Mouse (Mus musculus): Measurements from ENCODE around the gene Sucla2.

The Sucla2 gene

DNA sequence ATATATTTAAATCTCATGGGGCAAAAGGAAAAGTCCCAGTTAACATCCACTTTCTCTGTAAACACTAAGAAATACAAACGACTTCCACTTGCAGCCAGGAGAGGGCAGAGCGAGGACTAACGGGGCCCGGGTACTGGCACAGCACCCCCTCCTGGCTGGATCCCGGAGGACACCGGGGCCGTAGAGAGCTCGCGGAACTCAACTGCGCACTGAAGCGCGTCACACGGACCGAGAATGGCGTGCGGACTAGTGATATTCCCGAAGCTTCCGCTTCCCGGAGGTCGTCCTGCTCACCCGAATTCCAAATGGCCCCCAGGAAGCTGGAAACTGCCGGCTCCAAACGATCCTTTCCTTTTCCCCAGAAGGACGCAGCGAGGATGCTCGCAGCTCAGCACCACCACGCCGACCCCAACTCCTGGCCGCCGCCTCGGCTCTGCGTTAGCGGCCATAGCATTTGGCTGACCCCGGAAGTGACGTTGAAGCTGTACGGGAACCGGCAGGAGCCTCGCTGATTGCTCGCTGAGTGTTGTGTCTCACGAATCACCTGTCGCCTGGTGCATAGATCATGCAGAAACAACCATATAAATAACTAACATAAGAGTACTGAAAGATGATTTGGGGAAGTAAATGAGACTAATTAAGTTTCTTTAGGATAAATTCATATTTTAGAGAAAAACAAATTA, at the start of gene Sucla2:
Gene Sucla2, plus strand, starts transcription at position 554 of the 683 bp plus-strand sequence.
- DNase-seq, result peak; percentile 97

DNA sequence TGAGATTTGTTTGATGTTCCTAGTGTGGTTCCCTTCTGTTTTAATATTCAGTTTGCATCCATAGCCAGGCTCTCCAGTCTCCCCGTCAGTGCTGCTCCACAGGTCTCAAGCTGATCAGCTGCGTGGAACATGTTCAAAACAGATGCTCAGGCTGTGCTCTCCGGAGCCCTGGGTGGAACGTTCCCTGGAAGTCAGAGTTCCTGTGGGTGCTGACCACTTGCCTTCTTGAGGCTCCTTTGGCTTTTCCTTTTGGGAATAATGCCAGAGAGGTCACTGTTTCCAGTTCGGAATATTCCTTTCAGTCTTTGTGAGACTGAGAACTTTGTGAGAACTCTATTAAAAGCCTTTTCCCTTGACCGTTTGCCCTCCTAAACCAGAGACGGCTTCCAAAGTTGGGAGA, 49.6 kb upstream of the Sucla2 start:
- peak; percentile 43 for DNase-seq

GRCm38 (mm10) chr14:73476361-73476934, 48.7 kb upstream of the Sucla2 start:
- no peak for DNase-seq

GRCm38 (mm10) chr14:73477077-73477476, 48.0 kb upstream of the Sucla2 start:
- DNase-seq, result no peak

- no peak for DNase-seq
These were observed 46.8 kb upstream of the Sucla2 start for GRCm38 (mm10) chr14:73478321-73478720.

- DNase-seq, result no peak
These were observed 45.3 kb upstream of the Sucla2 start for GRCm38 (mm10) chr14:73479771-73480170.

- DNase-seq, result no peak
These were observed 41.4 kb upstream of the Sucla2 start for GRCm38 (mm10) chr14:73483516-73484229.

GRCm38 (mm10) chr14:73484366-73485110, 40.6 kb upstream of the Sucla2 start:
- no peak for DNase-seq

DNA sequence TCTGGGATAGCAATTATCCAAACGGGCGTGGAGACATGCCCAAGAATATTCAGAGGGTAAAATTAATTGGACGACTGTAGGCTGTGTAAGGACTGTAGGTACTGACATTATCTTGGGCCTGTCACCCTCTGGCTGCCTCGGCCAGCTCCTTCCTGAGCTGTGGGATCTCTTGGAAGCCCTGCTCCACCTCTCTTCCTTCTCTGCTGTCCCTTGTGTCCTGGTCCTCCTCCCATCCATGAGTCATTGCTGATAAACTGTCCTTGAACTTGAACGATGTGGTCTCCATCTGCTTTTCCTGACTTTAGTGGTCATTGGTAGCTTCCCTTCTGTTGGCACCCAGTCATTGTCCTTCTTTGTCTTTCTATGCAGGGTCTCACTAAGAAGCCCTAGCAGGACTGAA, 38.5 kb upstream of the Sucla2 start:
- no peak for DNase-seq

DNA sequence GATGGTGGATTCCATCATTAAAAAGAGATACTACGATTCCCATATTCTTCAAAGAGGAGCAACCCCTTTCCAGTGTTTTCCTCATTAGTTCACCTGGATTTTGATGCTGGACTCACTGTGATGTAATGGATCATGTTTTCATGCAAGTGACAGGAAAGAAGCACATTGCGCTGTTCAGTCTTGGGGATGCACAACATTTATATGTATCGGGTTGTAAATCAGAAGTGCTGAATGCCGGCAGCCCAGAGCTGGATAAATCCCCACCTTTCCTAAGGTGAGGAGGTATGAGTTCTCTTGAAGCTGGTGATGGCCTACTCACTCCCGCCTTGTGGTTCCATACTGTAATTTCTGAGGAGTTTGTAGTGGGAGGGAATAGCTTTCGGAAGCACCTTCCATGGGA, 31.8 kb upstream of the Sucla2 start:
- no peak for DNase-seq

GRCm38 (mm10) chr14:73494122-73494521, 31.0 kb upstream of the Sucla2 start:
- no peak for DNase-seq

- no peak for DNase-seq
These were observed 29.4 kb upstream of the Sucla2 start for GRCm38 (mm10) chr14:73495753-73496152.

DNA sequence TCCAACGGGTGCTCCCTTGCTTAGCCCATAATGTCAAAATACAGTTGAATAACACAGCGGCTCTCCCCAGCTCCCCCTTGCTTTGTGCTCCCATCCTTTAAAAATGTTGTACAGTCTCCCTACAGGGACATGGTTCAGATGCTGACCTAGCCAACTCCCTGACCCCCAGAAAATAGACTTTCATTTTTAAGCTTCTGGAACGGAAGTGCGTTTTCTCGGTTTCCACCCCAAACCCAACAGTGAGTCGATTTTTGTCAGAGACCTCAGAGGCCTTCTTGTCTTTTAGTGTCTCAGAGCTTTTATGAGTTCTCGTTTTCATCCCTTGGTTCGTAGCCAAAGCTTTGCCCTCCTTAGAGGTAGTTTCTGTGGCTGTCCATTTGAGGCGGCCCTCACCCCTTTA, 23.8 kb upstream of the Sucla2 start:
- no peak for DNase-seq

- no peak for DNase-seq
These were observed 23.4 kb upstream of the Sucla2 start for GRCm38 (mm10) chr14:73501721-73502120.

DNA sequence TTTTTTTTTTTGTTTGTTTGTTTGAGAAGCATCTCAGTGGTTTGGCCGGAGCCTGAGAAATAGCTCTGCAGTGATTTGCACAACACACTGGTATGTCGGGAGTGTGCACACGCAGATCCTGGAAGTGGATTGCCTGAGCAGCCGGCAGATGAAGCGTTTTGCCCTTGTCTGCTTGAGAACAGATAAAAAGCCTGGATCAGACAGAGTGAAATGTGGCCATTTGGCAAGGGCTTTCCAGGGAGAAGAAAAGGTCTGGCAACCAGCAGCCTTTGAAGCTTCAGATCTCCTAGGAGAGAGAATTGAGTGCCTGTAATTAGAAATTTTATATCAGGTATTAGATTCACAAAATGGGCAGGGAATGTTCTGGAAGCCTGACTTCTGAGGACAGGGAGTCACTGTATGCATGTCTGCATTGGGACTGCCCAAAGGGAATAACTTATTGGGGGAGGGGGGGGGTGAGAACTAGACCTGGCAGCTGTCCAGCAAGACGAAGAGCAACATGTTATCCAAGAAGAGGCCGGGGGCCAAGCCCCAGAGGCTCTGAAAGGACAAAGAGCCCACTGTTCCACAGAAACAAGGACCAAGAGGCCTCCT, 22.4 kb upstream of the Sucla2 start:
- DNase-seq, result no peak

DNA sequence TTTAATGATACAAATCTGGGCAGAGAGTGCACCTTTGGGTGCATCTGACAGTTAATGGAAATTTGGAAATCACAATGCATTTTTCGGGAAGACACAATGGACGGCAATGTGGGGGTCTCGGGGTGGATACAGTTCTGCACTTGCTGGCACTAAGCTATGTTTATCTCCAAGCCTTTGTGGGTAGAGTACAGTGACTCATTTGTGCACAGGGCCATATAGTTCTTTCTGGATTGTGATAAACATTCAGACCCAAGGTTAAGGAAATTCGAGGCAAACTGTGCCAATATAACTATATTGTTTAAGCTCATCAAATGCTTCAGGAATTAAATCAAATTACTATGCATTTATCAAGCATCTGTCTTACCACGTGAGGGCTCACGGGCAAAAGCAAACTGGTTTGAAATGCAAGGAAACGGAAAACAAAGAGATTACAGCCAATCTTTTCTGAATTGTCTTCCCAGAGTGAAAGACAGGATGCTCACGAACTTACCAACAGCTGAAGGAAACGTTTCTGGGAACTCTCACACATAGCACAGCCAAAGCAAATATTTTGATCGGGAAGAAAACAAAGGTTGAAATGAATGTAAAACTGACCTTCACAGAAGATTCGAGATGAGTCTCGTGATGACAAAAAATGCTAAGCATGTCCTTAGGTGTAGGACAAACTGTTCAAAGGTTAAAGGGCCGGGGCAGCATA, 21.7 kb upstream of the Sucla2 start:
- no peak for DNase-seq

- DNase-seq, result no peak
These were observed 18.8 kb upstream of the Sucla2 start for GRCm38 (mm10) chr14:73506283-73506682.

- no peak for DNase-seq
These were observed 17.9 kb upstream of the Sucla2 start for GRCm38 (mm10) chr14:73507200-73507599.

- no peak for DNase-seq
These were observed 17.3 kb upstream of the Sucla2 start for GRCm38 (mm10) chr14:73507702-73508376.

GRCm38 (mm10) chr14:73508630-73509395, 16.3 kb upstream of the Sucla2 start:
- DNase-seq, result no peak

All from kidney, adult 18-20 months (tissue).